Mouse (Mus musculus): ENCODE results near the gene Twf1. TPM values are rescaled to one million over a fixed set of nuclear protein-coding genes. Genes with fewer than 3 reads are reported as not detected.

Twf1 gene
- polyA plus RNA-seq, 1 experiment, result 11.5 TPM

- Histone ChIP-seq H3K36me3 (ENCODE audit: control insufficient read depth, insufficient read depth, low read length) (no peaks in the 10 kb centered on the region), H3K27ac (ENCODE audit: control insufficient read depth, insufficient read depth, low read depth, low read length) (no peak overlapping the region), H3K27me3 (ENCODE audit: control insufficient read depth, insufficient read depth, low read length) (no peaks in the 10 kb centered on the region), H3K4me1 (ENCODE audit: control insufficient read depth, insufficient read depth, low read length) (no peaks in the 10 kb centered on the region), H3K4me3 (ENCODE audit: control insufficient read depth, low read depth, low read length) (no peak overlapping the region)
- TF ChIP-seq CTCF (IDR thresholded peaks at IDR 0.05; ENCODE audit: control insufficient read depth, insufficient read depth, insufficient replicate concordance, low read depth, low read length), result no peak
- TF ChIP-seq POLR2A (IDR thresholded peaks at IDR 0.05; ENCODE audit: control insufficient read depth, low read depth, low read length), result no peak
Observed at GRCm38 (mm10) chr15:94572746-94573145, 16.9 kb downstream of the Twf1 start.

- Histone ChIP-seq H3K36me3 (ENCODE audit: control insufficient read depth, insufficient read depth, low read length) (no peaks in the 10 kb centered on the region), H3K4me1 (ENCODE audit: control insufficient read depth, insufficient read depth, low read length) (no peaks in the 10 kb centered on the region), H3K27me3 (ENCODE audit: control insufficient read depth, insufficient read depth, low read length) (no peaks in the 10 kb centered on the region), H3K4me3 (ENCODE audit: control insufficient read depth, low read depth, low read length) (no peak overlapping the region), H3K27ac (ENCODE audit: control insufficient read depth, insufficient read depth, low read depth, low read length) (no peak overlapping the region)
- TF ChIP-seq POLR2A (IDR thresholded peaks at IDR 0.05; ENCODE audit: control insufficient read depth, low read depth, low read length) (no peak), CTCF (IDR thresholded peaks at IDR 0.05; ENCODE audit: control insufficient read depth, insufficient read depth, insufficient replicate concordance, low read depth, low read length) (no peak)
Observed at GRCm38 (mm10) chr15:94571501-94571900, 18.2 kb downstream of the Twf1 start.

GRCm38 (mm10) chr15:94568496-94569182 lies 21.1 kb downstream of the Twf1 start:
- Histone ChIP-seq H3K27ac (ENCODE audit: control insufficient read depth, insufficient read depth, low read depth, low read length) (no peak overlapping the region), H3K4me3 (ENCODE audit: control insufficient read depth, low read depth, low read length) (no peak overlapping the region), H3K27me3 (ENCODE audit: control insufficient read depth, insufficient read depth, low read length) (no peaks in the 10 kb centered on the region), H3K36me3 (ENCODE audit: control insufficient read depth, insufficient read depth, low read length) (no peaks in the 10 kb centered on the region), H3K4me1 (ENCODE audit: control insufficient read depth, insufficient read depth, low read length) (no peaks in the 10 kb centered on the region)
- TF ChIP-seq CTCF (IDR thresholded peaks at IDR 0.05; ENCODE audit: control insufficient read depth, insufficient read depth, insufficient replicate concordance, low read depth, low read length) (no peak), POLR2A (IDR thresholded peaks at IDR 0.05; ENCODE audit: control insufficient read depth, low read depth, low read length) (no peak)

- no peak for TF ChIP-seq POLR2A (IDR thresholded peaks at IDR 0.05; ENCODE audit: control insufficient read depth, low read depth, low read length)
- TF ChIP-seq CTCF (IDR thresholded peaks at IDR 0.05; ENCODE audit: control insufficient read depth, insufficient read depth, insufficient replicate concordance, low read depth, low read length), result no peak
- Histone ChIP-seq H3K27ac (ENCODE audit: control insufficient read depth, insufficient read depth, low read depth, low read length) (no peak overlapping the region), H3K4me3 (ENCODE audit: control insufficient read depth, low read depth, low read length) (no peak overlapping the region), H3K27me3 (ENCODE audit: control insufficient read depth, insufficient read depth, low read length) (no peaks in the 10 kb centered on the region), H3K36me3 (ENCODE audit: control insufficient read depth, insufficient read depth, low read length) (no peaks in the 10 kb centered on the region), H3K4me1 (ENCODE audit: control insufficient read depth, insufficient read depth, low read length) (peaks cover 4% of the 10 kb centered on the region; the same call in 1 of the 2 replicates)
Observed at GRCm38 (mm10) chr15:94565854-94566253, 23.8 kb downstream of the Twf1 start.

- no peak for TF ChIP-seq POLR2A (IDR thresholded peaks at IDR 0.05; ENCODE audit: control insufficient read depth, low read depth, low read length)
- TF ChIP-seq CTCF (IDR thresholded peaks at IDR 0.05; ENCODE audit: control insufficient read depth, insufficient read depth, insufficient replicate concordance, low read depth, low read length), result no peak
- Histone ChIP-seq H3K27me3 (ENCODE audit: control insufficient read depth, insufficient read depth, low read length) (no peaks in the 10 kb centered on the region), H3K27ac (ENCODE audit: control insufficient read depth, insufficient read depth, low read depth, low read length) (no peak overlapping the region), H3K4me1 (ENCODE audit: control insufficient read depth, insufficient read depth, low read length) (peaks cover 4% of the 10 kb centered on the region; the same call in 1 of the 2 replicates), H3K36me3 (ENCODE audit: control insufficient read depth, insufficient read depth, low read length) (no peaks in the 10 kb centered on the region), H3K4me3 (ENCODE audit: control insufficient read depth, low read depth, low read length) (no peak overlapping the region)
Observed at GRCm38 (mm10) chr15:94564909-94565308, 24.8 kb downstream of the Twf1 start.

GRCm38 (mm10) chr15:94558895-94559656 lies 30.6 kb downstream of the Twf1 start:
- peaks cover 4% of the 10 kb centered on the region; the same call in 1 of the 2 replicates for H3K4me1 ChIP-seq (ENCODE audit: control insufficient read depth, insufficient read depth, low read length)
- H3K27me3 ChIP-seq (ENCODE audit: control insufficient read depth, insufficient read depth, low read length), result no peaks in the 10 kb centered on the region
- H3K36me3 ChIP-seq (ENCODE audit: control insufficient read depth, insufficient read depth, low read length), result no peaks in the 10 kb centered on the region
- H3K4me3 ChIP-seq (ENCODE audit: control insufficient read depth, low read depth, low read length), result no peak overlapping the region
- no peak for TF ChIP-seq POLR2A (IDR thresholded peaks at IDR 0.05; ENCODE audit: control insufficient read depth, low read depth, low read length)
- H3K27ac ChIP-seq (ENCODE audit: control insufficient read depth, insufficient read depth, low read depth, low read length), result no peak overlapping the region

- TF ChIP-seq POLR2A (IDR thresholded peaks at IDR 0.05; ENCODE audit: control insufficient read depth, low read depth, low read length), result no peak
- peak; percentile 84; the same call in 1 of the 2 replicates for TF ChIP-seq CTCF (IDR thresholded peaks at IDR 0.05; ENCODE audit: control insufficient read depth, insufficient read depth, insufficient replicate concordance, low read depth, low read length)
- no peaks in the 10 kb centered on the region for H3K36me3 ChIP-seq (ENCODE audit: control insufficient read depth, insufficient read depth, low read length)
- H3K27me3 ChIP-seq (ENCODE audit: control insufficient read depth, insufficient read depth, low read length), result no peaks in the 10 kb centered on the region
Observed at GRCm38 (mm10) chr15:94557442-94557841, 32.2 kb downstream of the Twf1 start.

More at GRCm38 (mm10) chr15:94557442-94557841, 32.2 kb downstream of the Twf1 start:
- Histone ChIP-seq H3K27ac (ENCODE audit: control insufficient read depth, insufficient read depth, low read depth, low read length) (no peak overlapping the region), H3K4me3 (ENCODE audit: control insufficient read depth, low read depth, low read length) (no peak overlapping the region), H3K4me1 (ENCODE audit: control insufficient read depth, insufficient read depth, low read length) (peaks cover 4% of the 10 kb centered on the region; the same call in 1 of the 2 replicates)
